Mouse (Mus musculus) liver, embryonic 13.5 days (tissue): ENCODE data around the gene Rbbp4. TPM values are rescaled to one million over a fixed set of nuclear protein-coding genes. Genes with fewer than 3 reads are reported as not detected.

Source experiments
- ATAC-seq: fragments of 200-750 bp; cut with Nextera tagmentation; 2 replicates; pipeline ENCODE4 v1.8.0; 2017; ENCODE audit warnings: low read depth, mild to moderate bottlenecking, moderate number of reproducible peaks, moderate library complexity
- DNase-seq: peaks from one replicate; pipeline ENCODE4 v3.0.0; 2022
- H3K27ac ChIP-seq: fragments of 300-500 bp; sonication (generic); 2 replicates; pipeline ENCODE4 v1.5.1; 2015; ENCODE audit warnings: moderate library complexity, mild to moderate bottlenecking, inconsistent platforms
- H3K27me3 ChIP-seq: fragments of 300-500 bp; sonication (generic); 2 replicates; pipeline ENCODE4 v1.6.1; 2015; ENCODE audit warnings: mild to moderate bottlenecking, inconsistent platforms
- H3K36me3 ChIP-seq: fragments of 300-500 bp; sonication (generic); 2 replicates; pipeline ENCODE4 v1.6.1; 2015; ENCODE audit warnings: mild to moderate bottlenecking, inconsistent platforms
- H3K4me1 ChIP-seq: fragments of 300-500 bp; sonication (generic); replicated peaks from 2 replicates; pipeline ENCODE4 v1.6.1; 2015; ENCODE audit warnings: inconsistent platforms
- H3K4me2 ChIP-seq: fragments of 300-500 bp; sonication (generic); 2 replicates; pipeline ENCODE4 v1.6.1; 2015; ENCODE audit warnings: inconsistent platforms, mild to moderate bottlenecking, moderate library complexity
- H3K4me3 ChIP-seq: fragments of 300-500 bp; sonication (generic); replicated peaks from 2 replicates; pipeline ENCODE4 v1.5.1; 2015; ENCODE audit warnings: mild to moderate bottlenecking, inconsistent platforms
- H3K9ac ChIP-seq: fragments of 300-500 bp; sonication (generic); 2 replicates; pipeline ENCODE4 v1.6.1; 2015; ENCODE audit warnings: mild to moderate bottlenecking, inconsistent platforms
- H3K9me3 ChIP-seq: fragments of 300-500 bp; sonication (generic); replicated peaks from 2 replicates; pipeline ENCODE4 v1.6.1; 2016; ENCODE audit warnings: inconsistent platforms
- WGBS: fragments of 180-500 bp; shearing (Covaris S2); methylation state at CpG from one replicate; pipeline ENCODE4 v1.1.7; 2015; ENCODE audit not compliant: insufficient replicate concordance; 5-methylcytosine and 5-hydroxymethylcytosine counted together
- polyA plus RNA-seq: library from polyadenylated mRNA; unstranded; fragments of >200 nt; fragmentation: Nextera tagmentation; extraction: Ambion mirVana; gene quantifications from 2 replicates; pipeline ENCODE4 v1.2.1, GENCODE M21; 2015

The Rbbp4 gene
- polyA plus RNA-seq, 1 experiment from 2014 or later, result 290 TPM

- 61% methylated on average over 5 of the region's 5 CpGs for WGBS
- ATAC-seq (no peak), DNase-seq (no peak)
- H3K4me2 ChIP-seq, result no peak overlapping the region
- no peaks in the 10 kb centered on the region for H3K36me3 ChIP-seq
- H3K9ac ChIP-seq, result no peak overlapping the region
- H3K27me3 ChIP-seq, result peaks cover 4% of the 10 kb centered on the region; the same call in 1 of the 2 replicates
- H3K27ac ChIP-seq, result no peak overlapping the region
- peaks cover 21% of the 10 kb centered on the region for H3K4me1 ChIP-seq
- no peak overlapping the region for H3K4me3 ChIP-seq
- no peaks in the 10 kb centered on the region for H3K9me3 ChIP-seq
Measured at GRCm38 (mm10) chr4:129272756-129273046, 62.5 kb downstream of the Rbbp4 start.

- Histone ChIP-seq H3K27ac (no peak overlapping the region), H3K4me2 (0 out of 2 replicates have a peak overlapping the region, but pooled peaks have one; percentile 10), H3K27me3 (peaks cover 4% of the 10 kb centered on the region; the same call in 1 of the 2 replicates), H3K36me3 (no peaks in the 10 kb centered on the region), H3K4me3 (no peak overlapping the region), H3K4me1 (peaks cover 25% of the 10 kb centered on the region), H3K9ac (no peak overlapping the region), H3K9me3 (no peaks in the 10 kb centered on the region)
- no peak for DNase-seq
- ATAC-seq, result peak; percentile 49; the same call in 1 of the 2 replicates
- 28% methylated on average over 15 of the region's 15 CpGs for WGBS
Measured at GRCm38 (mm10) chr4:129271991-129272755, 63.0 kb downstream of the Rbbp4 start.

DNA sequence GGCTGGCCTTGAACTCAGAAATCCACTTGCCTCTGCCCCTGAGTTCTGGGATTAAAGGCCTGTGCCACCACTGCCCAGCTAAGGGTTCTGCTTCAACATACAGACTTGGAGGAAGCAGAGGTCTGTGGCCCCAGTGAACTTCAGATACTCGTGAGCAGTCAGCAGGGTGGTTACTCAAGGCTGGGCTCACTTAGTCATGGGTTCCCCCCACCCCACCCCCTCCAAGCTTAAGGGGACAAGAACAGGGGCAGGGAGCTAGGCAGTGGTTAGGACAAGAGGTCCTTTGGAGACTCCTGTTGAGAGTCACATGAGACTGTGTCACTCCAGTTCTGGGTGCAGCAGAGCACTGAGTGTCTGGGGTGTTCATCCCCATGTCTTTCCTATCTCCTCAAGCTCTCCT is 66.5 kb downstream of the Rbbp4 start:
- Histone ChIP-seq H3K9ac (no peak overlapping the region), H3K4me2 (no peak overlapping the region), H3K36me3 (no peaks in the 10 kb centered on the region), H3K27me3 (no peaks in the 10 kb centered on the region; the same call in 1 of the 2 replicates), H3K9me3 (no peaks in the 10 kb centered on the region), H3K4me1 (peaks cover 25% of the 10 kb centered on the region), H3K4me3 (no peak overlapping the region), H3K27ac (no peak overlapping the region)
- DNase-seq (no peak), ATAC-seq (no peak)
- WGBS, result 30% methylated on average over 1 of the region's 1 CpGs

DNA sequence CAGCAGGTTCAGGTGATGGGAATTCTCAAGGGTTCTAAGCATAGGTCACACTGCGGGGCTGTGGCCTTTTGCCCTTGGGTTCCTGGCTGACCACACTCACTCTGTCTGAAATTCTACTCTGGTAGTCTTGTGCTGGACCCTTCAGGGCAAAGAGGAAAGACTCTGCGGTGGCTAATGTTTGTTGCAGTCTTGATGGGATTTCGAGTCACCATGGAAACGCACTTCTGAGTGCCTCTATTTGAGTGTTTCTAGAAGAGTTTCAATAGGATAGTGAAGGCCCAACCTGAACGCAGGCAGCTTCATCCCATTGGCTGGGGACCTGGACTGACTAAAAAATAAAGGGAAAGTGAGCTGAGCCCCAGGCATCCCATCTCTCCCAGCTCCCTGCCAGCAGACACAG is 68.3 kb downstream of the Rbbp4 start:
- ATAC-seq, result no peak
- WGBS, result 80% methylated on average over 5 of the region's 5 CpGs
- no peak for DNase-seq
- Histone ChIP-seq H3K4me3 (no peak overlapping the region), H3K4me1 (peaks cover 28% of the 10 kb centered on the region), H3K36me3 (no peaks in the 10 kb centered on the region), H3K4me2 (no peak overlapping the region), H3K27me3 (no peaks in the 10 kb centered on the region; the same call in 1 of the 2 replicates), H3K9me3 (no peaks in the 10 kb centered on the region), H3K9ac (no peak overlapping the region), H3K27ac (no peak overlapping the region)

DNA sequence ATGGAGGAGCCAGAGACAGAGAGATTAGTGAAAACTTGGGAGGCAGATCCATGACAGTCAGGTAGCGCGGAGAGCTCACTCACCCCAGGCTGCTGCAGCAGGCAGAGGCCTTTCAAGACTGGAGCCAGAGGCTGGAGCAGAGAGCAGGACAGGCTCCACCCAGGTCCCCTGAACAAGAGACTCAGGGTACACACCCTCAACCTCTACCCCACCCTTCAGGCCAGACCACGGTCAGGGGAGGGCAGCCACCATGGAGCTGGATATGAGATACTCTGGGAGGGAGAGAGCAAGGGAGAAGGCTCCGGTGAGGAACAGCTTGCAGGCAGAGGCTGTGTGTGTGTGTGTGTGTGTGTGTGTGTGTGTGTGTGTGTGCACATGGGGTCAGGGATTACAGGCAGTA is 69.0 kb downstream of the Rbbp4 start:
- Histone ChIP-seq H3K4me1 (peaks cover 28% of the 10 kb centered on the region), H3K9ac (no peak overlapping the region), H3K27me3 (no peaks in the 10 kb centered on the region; the same call in 1 of the 2 replicates), H3K4me2 (no peak overlapping the region), H3K4me3 (no peak overlapping the region), H3K27ac (no peak overlapping the region), H3K9me3 (no peaks in the 10 kb centered on the region), H3K36me3 (no peaks in the 10 kb centered on the region)
- DNase-seq, result no peak
- no peak for ATAC-seq
- 65% methylated on average over 4 of the region's 4 CpGs for WGBS

GRCm38 (mm10) chr4:129263225-129264021 is 71.7 kb downstream of the Rbbp4 start:
- Histone ChIP-seq H3K4me1 (peaks cover 33% of the 10 kb centered on the region), H3K4me2 (peak overlapping the region; percentile 53), H3K4me3 (peak overlapping the region; percentile 6; the same call in 1 of the 2 replicates), H3K27me3 (no peaks in the 10 kb centered on the region; the same call in 1 of the 2 replicates), H3K9me3 (no peaks in the 10 kb centered on the region), H3K27ac (peak overlapping the region; percentile 1; the same call in 1 of the 2 replicates), H3K36me3 (no peaks in the 10 kb centered on the region), H3K9ac (peak overlapping the region; percentile 28)
- peak; percentile 74 for DNase-seq
- ATAC-seq, result peak; percentile 92
- 20% methylated on average over 19 of the region's 19 CpGs for WGBS

GRCm38 (mm10) chr4:129261196-129261595 is 74.0 kb downstream of the Rbbp4 start, which contains the start of gene C77080:
TSS of gene C77080 (minus strand) at chr4:129261404.
- H3K4me2 ChIP-seq, result no peak within 1 kb of the TSS
- H3K9me3 ChIP-seq, result no peaks in the 10 kb centered on the region
- peaks cover 38% of the 10 kb centered on the region for H3K4me1 ChIP-seq
- H3K9ac ChIP-seq, result no peak within 1 kb of the TSS
- peak within 1 kb of the TSS; percentile 31; the same call in 1 of the 2 replicates for H3K27ac ChIP-seq
- H3K4me3 ChIP-seq, result no peak within 1 kb of the TSS
- no peaks in the 10 kb centered on the region for H3K36me3 ChIP-seq
- DNase-seq (no peak), ATAC-seq (no peak)
- H3K27me3 ChIP-seq, result no peaks in the 10 kb centered on the region; the same call in 1 of the 2 replicates
- 33% methylated on average over 3 of the region's 4 CpGs for WGBS

- Histone ChIP-seq H3K36me3 (no peaks in the 10 kb centered on the region), H3K27me3 (no peaks in the 10 kb centered on the region; the same call in 1 of the 2 replicates), H3K4me1 (peaks cover 38% of the 10 kb centered on the region), H3K4me3 (no peak overlapping the region), H3K9me3 (no peaks in the 10 kb centered on the region), H3K27ac (peak overlapping the region; percentile 31; the same call in 1 of the 2 replicates), H3K4me2 (no peak overlapping the region), H3K9ac (no peak overlapping the region)
- 32% methylated on average over 6 of the region's 6 CpGs for WGBS
- ATAC-seq, result no peak
- no peak for DNase-seq
Measured at GRCm38 (mm10) chr4:129260678-129261077, 74.5 kb downstream of the Rbbp4 start.

- no peak for DNase-seq
- no peak overlapping the region for H3K9ac ChIP-seq
- no peaks in the 10 kb centered on the region for H3K9me3 ChIP-seq
- H3K4me1 ChIP-seq, result peaks cover 35% of the 10 kb centered on the region
- no peaks in the 10 kb centered on the region; the same call in 1 of the 2 replicates for H3K27me3 ChIP-seq
- H3K4me3 ChIP-seq, result no peak overlapping the region
- ATAC-seq, result no peak
- no peak overlapping the region for H3K4me2 ChIP-seq
- H3K36me3 ChIP-seq, result no peaks in the 10 kb centered on the region
- no peak overlapping the region for H3K27ac ChIP-seq
- 82% methylated on average over 4 of the region's 4 CpGs for WGBS
Measured at GRCm38 (mm10) chr4:129259101-129259500, 76.1 kb downstream of the Rbbp4 start.
